Mouse (Mus musculus) embryonic facial prominence, embryonic 15.5 days (tissue): ENCODE data around the gene Ugt2a2. TPM values are rescaled to one million over a fixed set of nuclear protein-coding genes. Genes with fewer than 3 reads are reported as not detected.
"Not testable (repeated sequence)": the region's sequence is repeated elsewhere in the genome, so short reads cannot be mapped to it uniquely, and the experiment has no call there.

ENCODE experiments used
- ATAC-seq: fragments of 200-750 bp; cut with Nextera tagmentation; 2 replicates; pipeline ENCODE4 v1.8.0; 2017; ENCODE audit warnings: low read depth, moderate TSS enrichment; ENCODE audit not compliant: insufficient number of reproducible peaks, low FRiP score, low TSS enrichment
- H3K27ac ChIP-seq: fragments of 300-500 bp; sonication (generic); replicated peaks from 2 replicates; pipeline ENCODE4 v1.5.1; 2015; ENCODE audit warnings: mild to moderate bottlenecking, inconsistent platforms
- H3K27me3 ChIP-seq: fragments of 300-500 bp; sonication (generic); 2 replicates; pipeline ENCODE4 v1.6.1; 2015; ENCODE audit warnings: inconsistent platforms
- H3K36me3 ChIP-seq: fragments of 300-500 bp; sonication (generic); 2 replicates; pipeline ENCODE4 v1.6.1; 2015; ENCODE audit warnings: mild to moderate bottlenecking, inconsistent platforms
- H3K4me1 ChIP-seq: fragments of 300-500 bp; sonication (generic); 2 replicates; pipeline ENCODE4 v1.6.1; 2015; ENCODE audit warnings: inconsistent platforms
- H3K4me2 ChIP-seq: fragments of 300-500 bp; sonication (generic); replicated peaks from 2 replicates; pipeline ENCODE4 v1.6.1; 2015; ENCODE audit warnings: mild to moderate bottlenecking, inconsistent platforms
- H3K4me3 ChIP-seq: fragments of 300-500 bp; sonication (generic); replicated peaks from 2 replicates; pipeline ENCODE4 v1.5.1; 2015; ENCODE audit warnings: mild to moderate bottlenecking, inconsistent platforms
- H3K9ac ChIP-seq: fragments of 300-500 bp; sonication (generic); 2 replicates; pipeline ENCODE4 v1.6.1; 2015; ENCODE audit warnings: inconsistent platforms
- H3K9me3 ChIP-seq: fragments of 300-500 bp; sonication (generic); replicated peaks from 2 replicates; pipeline ENCODE4 v1.6.1; 2016; ENCODE audit warnings: inconsistent platforms
- WGBS: fragments of 180-500 bp; shearing (Covaris S2); methylation state at CpG from one replicate; pipeline ENCODE4 v1.1.7; 2015; 5-methylcytosine and 5-hydroxymethylcytosine counted together
- polyA plus RNA-seq: library from polyadenylated mRNA; unstranded; fragments of >200 nt; fragmentation: Nextera tagmentation; extraction: Ambion mirVana; gene quantifications from 2 replicates; pipeline ENCODE4 v1.2.1, GENCODE M21; 2015

Ugt2a2 gene
- polyA plus RNA-seq, result 7.0 and 17.8 TPM in 2 replicates

DNA sequence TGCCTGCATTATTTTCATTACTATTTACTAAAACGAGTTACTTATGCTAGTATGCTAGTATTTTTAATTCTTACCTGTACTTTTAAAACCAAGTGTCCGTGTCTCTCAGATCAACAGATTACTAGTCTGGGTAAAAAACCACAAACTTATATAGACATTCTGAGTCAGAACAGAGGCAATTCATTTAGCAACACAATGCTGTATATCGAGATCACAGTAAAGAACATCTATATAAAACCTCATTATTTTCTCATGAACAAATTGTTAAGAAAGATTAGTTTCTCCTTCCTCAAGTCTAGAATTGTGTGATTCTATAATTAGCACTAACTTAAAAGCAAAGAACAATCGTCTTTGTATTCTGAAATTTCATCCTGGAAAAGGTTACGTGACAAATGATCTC, at the start of gene Ugt2a2:
Gene Ugt2a2, minus strand, starts transcription at position 101 of the 400 bp plus-strand sequence.
- no peak for ATAC-seq

DNA sequence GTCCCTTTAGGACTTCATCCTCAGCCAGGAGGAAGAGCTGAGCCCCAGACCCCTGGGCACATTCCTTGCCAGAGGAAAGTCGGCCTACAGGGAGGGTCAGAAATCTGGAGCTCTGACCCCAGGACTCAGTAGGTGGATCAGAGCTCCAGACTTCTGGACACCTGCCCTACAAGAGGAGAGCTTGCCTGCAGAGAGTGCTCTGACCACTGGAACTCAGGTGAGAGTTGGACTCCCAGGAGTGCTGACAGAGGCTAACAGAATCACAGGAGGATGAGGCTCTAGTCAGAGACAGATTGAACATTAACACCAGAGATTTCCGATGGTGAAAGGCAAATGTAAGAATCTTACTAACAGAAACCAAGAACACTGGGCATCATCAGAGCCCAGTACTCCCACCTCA, 41.5 kb upstream of the Ugt2a2 start:
- ATAC-seq, H3K36me3 ChIP-seq, H3K27ac ChIP-seq, H3K4me1 ChIP-seq, H3K4me2 ChIP-seq, H3K9me3 ChIP-seq, H3K27me3 ChIP-seq, H3K4me3 ChIP-seq, H3K9ac ChIP-seq: not testable (repeated sequence)
- WGBS, result 83% methylated on average over 2 of the region's 2 CpGs

More for the DNA sequence above, at the start of gene Ugt2a2:
- Histone ChIP-seq H3K36me3 (no peaks in the 10 kb centered on the region), H3K9me3 (no peaks in the 10 kb centered on the region), H3K4me3 (no peak within 1 kb of the TSS), H3K4me1 (no peaks in the 10 kb centered on the region), H3K4me2 (no peak within 1 kb of the TSS), H3K27me3 (no peaks in the 10 kb centered on the region), H3K27ac (no peak within 1 kb of the TSS), H3K9ac (no peak within 1 kb of the TSS)
- WGBS, result 69% methylated on average over 5 of the region's 5 CpGs

- ATAC-seq, result no peak; the same call in 1 of the 2 replicates
- Histone ChIP-seq H3K27ac (no peak overlapping the region), H3K4me1 (no peaks in the 10 kb centered on the region), H3K9me3 (no peaks in the 10 kb centered on the region), H3K27me3 (no peaks in the 10 kb centered on the region), H3K9ac (no peak overlapping the region), H3K4me2 (no peak overlapping the region), H3K36me3 (no peaks in the 10 kb centered on the region), H3K4me3 (no peak overlapping the region)
- 47% methylated on average over 4 of the region's 4 CpGs for WGBS
These were observed 23.9 kb upstream of the Ugt2a2 start for GRCm38 (mm10) chr5:87505776-87506458.

GRCm38 (mm10) chr5:87502687-87503086, 20.6 kb upstream of the Ugt2a2 start:
- H3K36me3 ChIP-seq, result no peaks in the 10 kb centered on the region
- H3K9me3 ChIP-seq, result no peaks in the 10 kb centered on the region
- H3K4me2 ChIP-seq, result no peak overlapping the region
- no peaks in the 10 kb centered on the region for H3K4me1 ChIP-seq
- no peak overlapping the region for H3K4me3 ChIP-seq
- 54% methylated on average over 1 of the region's 1 CpGs for WGBS
- no peak overlapping the region for H3K27ac ChIP-seq
- no peak overlapping the region for H3K9ac ChIP-seq
- H3K27me3 ChIP-seq, result no peaks in the 10 kb centered on the region
- ATAC-seq, result peak; percentile 86

GRCm38 (mm10) chr5:87499341-87499740, 17.3 kb upstream of the Ugt2a2 start:
- ATAC-seq, result no peak
- Histone ChIP-seq H3K4me3 (no peak overlapping the region), H3K4me2 (no peak overlapping the region), H3K27me3 (no peaks in the 10 kb centered on the region), H3K4me1 (no peaks in the 10 kb centered on the region), H3K9ac (no peak overlapping the region), H3K27ac (no peak overlapping the region), H3K36me3 (no peaks in the 10 kb centered on the region), H3K9me3 (no peaks in the 10 kb centered on the region)

DNA sequence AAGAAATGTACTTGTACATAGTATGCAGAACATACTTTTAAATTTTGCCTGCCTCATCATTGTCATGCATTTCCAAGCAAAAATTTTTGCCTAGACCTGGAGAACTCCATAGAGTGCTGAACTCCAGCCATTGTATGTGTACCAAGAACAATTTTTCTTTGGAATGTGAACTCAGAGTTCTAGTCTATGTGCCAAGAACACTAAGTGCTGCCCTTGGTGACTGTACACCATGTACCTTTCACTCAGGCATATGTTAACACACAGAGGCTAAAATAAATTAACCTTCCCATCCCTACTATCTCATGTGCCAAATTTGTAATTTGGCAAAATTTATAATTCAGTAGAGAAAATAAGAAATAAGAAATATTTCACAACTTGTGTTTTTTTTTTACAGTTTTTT, 16.9 kb upstream of the Ugt2a2 start:
- H3K4me2 ChIP-seq, result no peak overlapping the region

DNA sequence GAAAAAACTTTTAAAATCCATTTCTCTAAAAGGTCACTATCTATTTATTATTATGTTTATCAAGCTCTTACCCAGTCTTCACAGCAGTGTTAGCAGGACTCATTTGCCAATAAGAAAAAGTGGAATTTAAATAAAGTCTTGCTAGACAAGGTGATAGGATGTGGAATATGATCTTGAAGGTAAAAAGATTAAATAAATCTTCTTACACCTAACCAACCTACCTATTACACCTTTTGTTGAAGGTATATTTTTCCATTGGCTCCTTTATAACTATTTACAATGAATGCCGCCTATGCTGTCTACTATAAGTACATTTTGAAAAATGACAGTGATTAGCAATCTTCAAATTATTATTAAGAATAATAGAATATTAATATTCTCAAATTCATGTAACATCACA, 8.7 kb upstream of the Ugt2a2 start, which contains the start of gene Ugt2a1:
Gene Ugt2a1, minus strand, starts transcription at position 101 of the 400 bp plus-strand sequence.
- H3K4me3 ChIP-seq, result no peak within 1 kb of the TSS
- no peak for ATAC-seq
- H3K4me1 ChIP-seq, result no peaks in the 10 kb centered on the region
- H3K9ac ChIP-seq, result no peak within 1 kb of the TSS
- H3K27me3 ChIP-seq, result no peaks in the 10 kb centered on the region
- 89% methylated on average over 1 of the region's 1 CpGs for WGBS
- no peaks in the 10 kb centered on the region for H3K36me3 ChIP-seq
- no peak within 1 kb of the TSS for H3K27ac ChIP-seq
- no peaks in the 10 kb centered on the region for H3K9me3 ChIP-seq
- H3K4me2 ChIP-seq, result no peak within 1 kb of the TSS

More for the DNA sequence above, 16.9 kb upstream of the Ugt2a2 start:
- H3K9ac ChIP-seq, result no peak overlapping the region
- H3K27ac ChIP-seq, result no peak overlapping the region
- no peaks in the 10 kb centered on the region for H3K4me1 ChIP-seq
- no peaks in the 10 kb centered on the region for H3K9me3 ChIP-seq
- H3K27me3 ChIP-seq, result no peaks in the 10 kb centered on the region
- H3K36me3 ChIP-seq, result no peaks in the 10 kb centered on the region
- no peak for ATAC-seq
- no peak overlapping the region for H3K4me3 ChIP-seq

- WGBS, result 84% methylated on average over 1 of the region's 1 CpGs
These were observed 4.6 kb upstream of the Ugt2a2 start, which contains the start of gene Gm43638 for GRCm38 (mm10) chr5:87486706-87487105. Gm43638 (minus strand) TSS chr5:87486806.

DNA sequence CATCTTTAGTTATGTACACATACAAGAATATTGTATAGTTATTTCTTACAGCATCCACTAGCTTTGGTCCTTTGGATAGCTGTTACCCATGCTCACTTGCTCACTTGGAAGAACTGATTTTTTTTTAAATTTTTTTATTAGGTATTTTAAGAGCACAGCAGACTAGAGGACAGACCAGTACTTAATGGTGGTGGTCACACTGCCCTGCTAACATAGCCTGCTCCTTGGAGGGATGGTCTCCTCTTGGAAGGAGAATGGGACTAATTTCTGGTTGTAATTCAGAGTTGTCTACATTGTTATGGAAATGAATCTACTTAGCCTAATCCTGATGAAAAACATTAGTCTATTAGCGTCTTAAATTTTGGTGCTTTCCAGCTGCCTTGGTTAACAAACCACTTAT, 23.2 kb downstream of the Ugt2a2 start:
- no peak for ATAC-seq
- Histone ChIP-seq H3K4me1 (no peaks in the 10 kb centered on the region), H3K36me3 (no peaks in the 10 kb centered on the region), H3K9me3 (no peaks in the 10 kb centered on the region), H3K4me3 (no peak overlapping the region), H3K27me3 (no peaks in the 10 kb centered on the region), H3K9ac (no peak overlapping the region), H3K27ac (no peak overlapping the region), H3K4me2 (no peak overlapping the region)
- 40% methylated on average over 1 of the region's 1 CpGs for WGBS

More at GRCm38 (mm10) chr5:87486706-87487105, 4.6 kb upstream of the Ugt2a2 start, which contains the start of gene Gm43638:
- H3K9ac ChIP-seq, H3K36me3 ChIP-seq, ATAC-seq, H3K27ac ChIP-seq, H3K4me2 ChIP-seq, H3K4me1 ChIP-seq, H3K9me3 ChIP-seq, H3K27me3 ChIP-seq, H3K4me3 ChIP-seq: not testable (repeated sequence)

DNA sequence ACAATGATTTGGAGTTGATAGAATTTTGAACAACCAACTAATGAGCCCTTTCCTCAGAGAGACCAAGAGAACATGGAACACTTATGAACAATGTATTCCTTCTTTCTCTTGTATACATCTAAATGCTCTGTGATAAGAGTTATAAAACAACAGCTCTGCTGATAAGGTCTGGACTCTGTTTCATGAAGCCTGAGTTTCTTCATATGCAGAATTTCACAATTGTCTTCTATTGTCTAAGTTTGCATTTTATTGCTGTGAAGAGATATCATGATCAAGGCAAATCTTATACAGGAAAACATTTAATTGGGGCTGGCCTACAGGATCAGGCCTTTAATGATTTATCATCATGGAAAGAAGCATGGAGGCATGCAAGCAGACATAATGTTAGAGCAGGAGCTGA, 24.4 kb downstream of the Ugt2a2 start:
- Histone ChIP-seq H3K27me3 (no peaks in the 10 kb centered on the region), H3K9me3 (no peaks in the 10 kb centered on the region), H3K27ac (no peak overlapping the region), H3K4me3 (no peak overlapping the region), H3K4me2 (no peak overlapping the region), H3K9ac (no peak overlapping the region), H3K36me3 (no peaks in the 10 kb centered on the region), H3K4me1 (no peaks in the 10 kb centered on the region)
- no peak for ATAC-seq

- WGBS, result 89% methylated on average over 3 of the region's 3 CpGs
- Histone ChIP-seq H3K27me3 (no peaks in the 10 kb centered on the region), H3K36me3 (no peaks in the 10 kb centered on the region), H3K9me3 (no peaks in the 10 kb centered on the region), H3K4me1 (no peaks in the 10 kb centered on the region), H3K4me3 (no peak overlapping the region), H3K4me2 (no peak overlapping the region), H3K9ac (no peak overlapping the region), H3K27ac (no peak overlapping the region)
- ATAC-seq, result no peak
These were observed 25.7 kb downstream of the Ugt2a2 start for GRCm38 (mm10) chr5:87456216-87456850.

GRCm38 (mm10) chr5:87455519-87455918, 26.5 kb downstream of the Ugt2a2 start:
- no peaks in the 10 kb centered on the region for H3K4me1 ChIP-seq
- ATAC-seq, result no peak
- no peaks in the 10 kb centered on the region for H3K27me3 ChIP-seq

More at GRCm38 (mm10) chr5:87455519-87455918, 26.5 kb downstream of the Ugt2a2 start:
- H3K4me3 ChIP-seq, result no peak overlapping the region
- H3K9ac ChIP-seq, result no peak overlapping the region
- no peaks in the 10 kb centered on the region for H3K9me3 ChIP-seq
- no peaks in the 10 kb centered on the region for H3K36me3 ChIP-seq
- no peak overlapping the region for H3K4me2 ChIP-seq
- H3K27ac ChIP-seq, result no peak overlapping the region
